ENCODE assay signal across 9 mouse cellular contexts in the genomic region with DNA sequence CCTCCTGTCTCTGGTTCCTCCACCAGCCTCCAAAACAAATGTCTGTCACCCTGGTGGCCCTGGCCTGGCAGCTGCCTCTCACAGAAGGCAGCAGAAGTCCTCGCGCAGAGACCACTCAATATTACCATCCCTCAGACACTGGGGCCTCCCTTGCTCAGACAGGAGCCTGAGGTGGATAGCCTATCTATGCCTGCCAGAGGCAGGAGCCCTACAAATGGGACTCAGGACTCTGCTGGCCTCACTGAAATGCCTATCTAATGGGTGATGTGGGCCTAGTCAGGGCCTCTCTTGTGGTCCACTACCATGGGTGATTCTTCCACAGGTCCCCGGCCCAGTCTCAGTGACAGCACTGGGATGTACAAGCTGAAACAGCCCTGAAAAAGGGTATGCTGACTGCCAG. TPM values are rescaled to one million over a fixed set of nuclear protein-coding genes. Genes with fewer than 3 reads are reported as not detected.
DNase-seq lines count a peak whose midpoint lies in the region; ATAC-seq and TF ChIP-seq lines count a peak whose summit lies in the region.
"Had no signal": no experiment of that assay in that cellular context is flagged by ENCODE, and none has a peak within 500 bp of the region (broad histone marks: within the 10 kb centered on the region; RNA-seq: fewer than 3 reads in every experiment).

No protein-coding gene starts in this region.

- H3K4me1 ChIP-seq in bone marrow macrophage, adult 2 months (ENCODE audit: control insufficient read depth, insufficient read depth, low read length) = peaks cover 28% of the 10 kb centered on the region
- H3K4me1 ChIP-seq in hindbrain, embryonic 13.5 days (replicated peaks) = peaks cover 43% of the 10 kb centered on the region

- H3K9me3 ChIP-seq in hindbrain, embryonic 13.5 days = no peaks in the 10 kb centered on the region

- peak; percentile 86 for DNase-seq in heart, adult 11 months
- no peak for DNase-seq in heart, postnatal 25 days (ENCODE audit: low spot score)
- no peak for DNase-seq in urinary bladder, adult 2 months (ENCODE audit: low spot score)
- no peak for DNase-seq in spleen, postnatal 10 days (ENCODE audit: low spot score in 2 of 2)
- DNase-seq: kidney, postnatal 10 days had no signal

- 74% methylated on average over 3 of the region's 3 CpGs for whole genome bisulfite sequencing in hindbrain, embryonic 13.5 days
- 91% methylated on average over 3 of the region's 3 CpGs for WGBS in macrophage (ENCODE audit: missing documents)

- peaks cover 3% of the 10 kb centered on the region; the same call in 1 of the 2 replicates for H3K36me3 ChIP-seq in hindbrain, embryonic 13.5 days
- H3K36me3 ChIP-seq in macrophage (ENCODE audit: inconsistent target) = no peaks in the 10 kb centered on the region

- H3K79me2 ChIP-seq in macrophage (ENCODE audit: inconsistent target) = peaks cover 58% of the 10 kb centered on the region

- ATAC-seq in hindbrain, embryonic 13.5 days (ENCODE audit: low FRiP score) = no peak
- ATAC-seq in inflammation-experienced regulatory T-cells, adult 6 months = no peak

- TF ChIP-seq POLR2A in bone marrow macrophage, adult 2 months (IDR thresholded peaks at IDR 0.05; ENCODE audit: borderline replicate concordance, low read depth, low read length) = no peak

- peak overlapping the region; percentile 84 for H3K4me2 ChIP-seq in hindbrain, embryonic 13.5 days

- peak overlapping the region; percentile 94 for H3K4me3 ChIP-seq in bone marrow macrophage, adult 2 months (ENCODE audit: insufficient read depth, low read length)
- peak overlapping the region; percentile 84 for H3K4me3 ChIP-seq in hindbrain, embryonic 13.5 days
- H3K4me3 ChIP-seq in macrophage (ENCODE audit: inconsistent target) = peak overlapping the region; percentile 64

- TF ChIP-seq CTCF in bone marrow macrophage, adult 2 months (IDR thresholded peaks at IDR 0.05; ENCODE audit: low read depth, low read length) = no peak

- peaks cover 6% of the 10 kb centered on the region; the same call in 1 of the 2 replicates for H3K27me3 ChIP-seq in hindbrain, embryonic 13.5 days

- intact Hi-C loops in heart, postnatal 25 days (cut with DNase I) = no loop called here

- peak overlapping the region; percentile 6; the same call in 1 of the 2 replicates for H3K27ac ChIP-seq in bone marrow macrophage, adult 2 months (ENCODE audit: insufficient read depth, low read depth, low read length)
- peak overlapping the region; percentile 96 for H3K27ac ChIP-seq in hindbrain, embryonic 13.5 days
- peak overlapping the region; percentile 33; the same call in 1 of the 2 replicates for H3K27ac ChIP-seq in macrophage

- peak overlapping the region; percentile 91 for H3K9ac ChIP-seq in hindbrain, embryonic 13.5 days

RNA-seq across cellular contexts. Expression of a gene that starts 1.7 kb away (rescaled TPM):
- 100 to 1,000 TPM; 106 to 115 TPM for total RNA-seq in heart, postnatal 25 days (2021)
- 24.1 and 32.1 TPM in 2 replicates for polyA plus RNA-seq in bone marrow macrophage, adult 2 months (2012; ENCODE audit: insufficient read depth, insufficient read length, missing spikeins)
- polyA plus RNA-seq in hindbrain, embryonic 13.5 days (2015; fragmentation: Nextera tagmentation; extraction: Ambion mirVana) = 106 and 107 TPM in 2 replicates
- 10 to 100 TPM; 14.9 to 75.9 (median 37.3) TPM for total RNA-seq in macrophage (2018; cell fraction: chromatin; rRNA removed)
- total RNA-seq in macrophage (2018; cell fraction: cytosol; rRNA removed) = 10 to 100 TPM in 25 of 26 experiments, 1 to 10 TPM in 1; 9.2 to 24.1 (median 16.9) TPM
- 10 to 100 TPM in 25 of 26 experiments, 1 to 10 TPM in 1; 9.2 to 39.2 (median 20.7) TPM for total RNA-seq in macrophage (2018; cell fraction: nucleus; rRNA removed)
- polyA plus RNA-seq in macrophage (2018) = 12.8 to 25.9 TPM (median 18.5 TPM) in 3 replicates
- polyA plus RNA-seq in inflammation-experienced regulatory T-cells, adult 6 months (2017; shearing (Covaris generic)) = 10 to 100 TPM; 58.9 to 60.6 (median 59.1) TPM
- 53.7 and 55.3 TPM in 2 replicates for polyA plus RNA-seq in urinary bladder, adult 2 months (2012; rRNA removed)

RNA-seq across cellular contexts. Expression of a gene that starts 29.8 kb away (rescaled TPM):
- 10 to 100 TPM in 1 of 2 experiments, 1 to 10 TPM in 1; 9.7 to 11.1 TPM for total RNA-seq in heart, postnatal 25 days (2021)
- 12.4 and 13.6 TPM in 2 replicates for polyA plus RNA-seq in bone marrow macrophage, adult 2 months (2012; ENCODE audit: insufficient read depth, insufficient read length, missing spikeins)
- polyA plus RNA-seq in hindbrain, embryonic 13.5 days (2015; fragmentation: Nextera tagmentation; extraction: Ambion mirVana) = 38.1 and 40.5 TPM in 2 replicates
- total RNA-seq in macrophage (2018; cell fraction: chromatin; rRNA removed) = 10 to 100 TPM in 16 of 26 experiments, 1 to 10 TPM in 10; 2.3 to 21.6 (median 12.4) TPM
- 10 to 100 TPM in 23 of 26 experiments, 1 to 10 TPM in 3; 8.3 to 21.8 (median 14.4) TPM for total RNA-seq in macrophage (2018; cell fraction: cytosol; rRNA removed)
- 10 to 100 TPM in 16 of 26 experiments, 1 to 10 TPM in 10; 2.3 to 20.8 (median 12.9) TPM for total RNA-seq in macrophage (2018; cell fraction: nucleus; rRNA removed)
- 9.8 to 15.6 TPM (median 10.6 TPM) in 3 replicates for polyA plus RNA-seq in macrophage (2018)
- 1 to 10 TPM; 5.9 to 9.5 (median 7.7) TPM for polyA plus RNA-seq in inflammation-experienced regulatory T-cells, adult 6 months (2017; shearing (Covaris generic))
- polyA plus RNA-seq in urinary bladder, adult 2 months (2012; rRNA removed) = 26.9 and 27.3 TPM in 2 replicates

RNA-seq across cellular contexts. Expression of a gene that starts 33.6 kb away (rescaled TPM):
- under 1 TPM in 1 of 2 experiments, not detected in 1; 0.22 TPM for total RNA-seq in heart, postnatal 25 days (2021)
- polyA plus RNA-seq in bone marrow macrophage, adult 2 months (2012; ENCODE audit: insufficient read depth, insufficient read length, missing spikeins) = 1.5 and 2.2 TPM in 2 replicates
- not detected in 2 replicates for polyA plus RNA-seq in hindbrain, embryonic 13.5 days (2015; fragmentation: Nextera tagmentation; extraction: Ambion mirVana)
- 1 to 10 TPM in 1 of 26 experiments, not detected in 25; 5.1 TPM for total RNA-seq in macrophage (2018; cell fraction: chromatin; rRNA removed)
- 1 to 10 TPM in 6 of 26 experiments, under 1 TPM in 14, not detected in 6; 0.10 to 2.0 (median 0.58) TPM for total RNA-seq in macrophage (2018; cell fraction: cytosol; rRNA removed)
- total RNA-seq in macrophage (2018; cell fraction: nucleus; rRNA removed) = 1 to 10 TPM in 6 of 26 experiments, under 1 TPM in 1, not detected in 19; 0.95 to 5.7 (median 2.5) TPM
- 0.14 to 2.0 TPM in 2 of 3 replicates, not detected in the other for polyA plus RNA-seq in macrophage (2018)
- not detected for polyA plus RNA-seq in inflammation-experienced regulatory T-cells, adult 6 months (2017; shearing (Covaris generic))
- polyA plus RNA-seq in urinary bladder, adult 2 months (2012; rRNA removed) = 43.8 and 60.7 TPM in 2 replicates

RNA-seq across cellular contexts. Expression of a gene that starts 35.2 kb away (rescaled TPM):
- not detected for total RNA-seq in heart, postnatal 25 days (2021)
- polyA plus RNA-seq in bone marrow macrophage, adult 2 months (2012; ENCODE audit: insufficient read depth, insufficient read length, missing spikeins) = not detected in 2 replicates
- 0.10 TPM in 1 of 2 replicates, not detected in the other for polyA plus RNA-seq in hindbrain, embryonic 13.5 days (2015; fragmentation: Nextera tagmentation; extraction: Ambion mirVana)
- 1 to 10 TPM in 1 of 26 experiments, under 1 TPM in 3, not detected in 22; 0.25 to 1.2 (median 0.54) TPM for total RNA-seq in macrophage (2018; cell fraction: chromatin; rRNA removed)
- under 1 TPM in 1 of 26 experiments, not detected in 25; 0.05 TPM for total RNA-seq in macrophage (2018; cell fraction: cytosol; rRNA removed)
- 1 to 10 TPM in 1 of 26 experiments, under 1 TPM in 2, not detected in 23; 0.25 to 1.1 (median 0.86) TPM for total RNA-seq in macrophage (2018; cell fraction: nucleus; rRNA removed)
- not detected in 3 replicates for polyA plus RNA-seq in macrophage (2018)
- under 1 TPM in 2 of 3 experiments, not detected in 1; 0.23 to 0.34 TPM for polyA plus RNA-seq in inflammation-experienced regulatory T-cells, adult 6 months (2017; shearing (Covaris generic))
- polyA plus RNA-seq in urinary bladder, adult 2 months (2012; rRNA removed) = 1.0 and 1.7 TPM in 2 replicates

RNA-seq across cellular contexts. Expression of a gene that starts 37.8 kb away (rescaled TPM):
- total RNA-seq in heart, postnatal 25 days (2021) = under 1 TPM; 0.55 to 0.56 TPM
- 8.6 and 13.8 TPM in 2 replicates for polyA plus RNA-seq in bone marrow macrophage, adult 2 months (2012; ENCODE audit: insufficient read depth, insufficient read length, missing spikeins)
- 3.0 and 3.9 TPM in 2 replicates for polyA plus RNA-seq in hindbrain, embryonic 13.5 days (2015; fragmentation: Nextera tagmentation; extraction: Ambion mirVana)
- total RNA-seq in macrophage (2018; cell fraction: chromatin; rRNA removed) = 100 to 1,000 TPM in 8 of 26 experiments, 10 to 100 TPM in 17, 1 to 10 TPM in 1; 7.4 to 153 (median 58.0) TPM
- total RNA-seq in macrophage (2018; cell fraction: cytosol; rRNA removed) = 10 to 100 TPM in 6 of 26 experiments, 1 to 10 TPM in 20; 2.9 to 18.3 (median 6.9) TPM
- total RNA-seq in macrophage (2018; cell fraction: nucleus; rRNA removed) = 10 to 100 TPM; 13.1 to 91.6 (median 37.6) TPM
- polyA plus RNA-seq in macrophage (2018) = 2.6 to 5.5 TPM (median 4.7 TPM) in 3 replicates
- polyA plus RNA-seq in inflammation-experienced regulatory T-cells, adult 6 months (2017; shearing (Covaris generic)) = under 1 TPM in 2 of 3 experiments, not detected in 1; 0.13 to 0.59 TPM
- 0.90 and 1.5 TPM in 2 replicates for polyA plus RNA-seq in urinary bladder, adult 2 months (2012; rRNA removed)

Comparison
In these comparisons a context has a peak if more than half of its experiments do, and no peak if none do; other contexts are left out.
1. H3K27ac ChIP-seq: peak in every context shown above with its lines; median percentile 96 in hindbrain, embryonic 13.5 days; 33 in macrophage; 6 in bone marrow macrophage, adult 2 months.
2. RNA of a gene that starts 33.6 kb away (polyA plus RNA-seq): 43.8 to 60.7 TPM in urinary bladder, adult 2 months; 1.5 to 2.2 TPM in bone marrow macrophage, adult 2 months, 0.14 to 2.0 TPM in macrophage, not detected in hindbrain, embryonic 13.5 days and not detected in inflammation-experienced regulatory T-cells, adult 6 months; every median in the first group is over 10 times any median in the second.
3. Peak in every context shown above with its lines, with median percentiles within 50 percentile points of each other: H3K4me3 ChIP-seq.